Mouse (Mus musculus) lung, adult 2 months (tissue): ENCODE data around the gene Tk1.

ENCODE experiments used
- CTCF ChIP-seq: fragments of 200-500 bp; IDR thresholded peaks from 2 replicates; pipeline ENCODE4 v1.5.1; 2011; ENCODE audit warnings: mild to moderate bottlenecking, low read length, control low read depth; ENCODE audit not compliant: insufficient read depth
- POLR2A ChIP-seq: fragments of 200-500 bp; IDR thresholded peaks from 2 replicates; pipeline ENCODE4 v1.6.1; 2011; ENCODE audit warnings: low read depth, mild to moderate bottlenecking, control low read depth, low read length, borderline replicate concordance; ENCODE audit errors: extremely low read depth

DNA sequence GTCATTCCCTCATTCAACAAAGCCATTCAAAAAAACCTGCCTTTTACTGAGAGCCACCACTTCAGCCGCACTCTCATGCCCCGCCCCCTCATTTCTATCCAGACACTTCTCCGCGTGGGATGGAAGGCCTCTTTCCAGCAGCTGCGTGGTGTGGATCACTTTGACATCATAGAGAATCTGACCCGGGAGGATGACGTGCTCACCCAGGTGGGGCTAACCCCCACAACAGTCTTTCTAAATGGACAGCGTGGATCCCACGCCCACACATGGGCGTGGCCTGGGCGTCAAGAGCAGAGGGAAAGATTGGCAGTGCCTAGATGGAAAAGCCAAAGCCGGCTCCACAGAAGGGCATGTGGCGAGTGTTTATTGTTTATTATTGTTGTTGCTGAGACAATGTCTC is 10.4 kb upstream of the Tk1 start:
- TF ChIP-seq POLR2A (no peak), CTCF (no peak)
